Mouse (Mus musculus) urinary bladder, postnatal 10 days (tissue): ENCODE measurements around the gene Larp6.

Experiments used
- DNase-seq: peaks from one replicate; pipeline ENCODE4 v3.0.0; 2022; ENCODE audit warnings: low spot score

Gene Larp6

DNA sequence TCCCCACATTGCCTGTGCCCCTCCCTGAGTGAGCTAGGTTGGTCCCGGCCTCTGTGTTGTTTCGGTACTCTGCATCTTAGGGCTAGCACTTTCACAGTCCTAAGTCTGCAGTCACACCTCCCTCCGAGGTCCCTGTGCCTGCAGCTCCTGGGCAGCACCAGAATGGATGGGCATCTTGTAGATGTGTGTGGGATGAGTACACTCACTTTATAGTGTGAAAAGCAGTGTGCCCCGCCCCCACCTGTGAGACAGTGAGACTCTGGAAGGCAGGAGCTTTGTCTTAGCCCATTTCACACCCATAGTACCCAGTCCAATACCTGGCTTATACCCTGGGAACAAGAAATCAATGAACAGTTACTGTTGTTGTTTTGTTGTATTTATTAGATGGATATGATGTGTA is 2.5 kb downstream of the Larp6 start:
- no peak for DNase-seq

- no peak for DNase-seq
Measured at GRCm38 (mm10) chr9:60715828-60716227, 3.0 kb downstream of the Larp6 start.

GRCm38 (mm10) chr9:60718284-60718683 is 5.5 kb downstream of the Larp6 start:
- DNase-seq = no peak

DNA sequence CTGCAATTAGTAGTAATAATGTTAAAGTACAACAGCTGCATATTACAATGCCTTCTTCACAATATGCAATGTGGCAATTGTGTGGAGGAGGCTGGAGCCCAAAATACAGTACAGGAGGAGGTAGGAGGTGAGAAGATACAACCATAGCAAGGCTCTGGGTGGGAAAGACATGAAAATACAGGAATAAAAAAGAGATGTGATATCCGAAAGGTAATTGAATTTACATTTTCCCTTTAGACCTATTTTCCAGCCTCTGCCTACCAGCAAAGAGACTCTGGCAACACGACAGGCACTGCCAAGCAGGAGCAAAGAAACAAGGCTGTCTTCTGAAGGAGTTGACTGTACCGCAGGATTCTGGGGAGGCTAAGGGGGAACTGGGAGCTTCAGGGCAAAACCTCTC is 6.9 kb downstream of the Larp6 start:
- no peak for DNase-seq

DNA sequence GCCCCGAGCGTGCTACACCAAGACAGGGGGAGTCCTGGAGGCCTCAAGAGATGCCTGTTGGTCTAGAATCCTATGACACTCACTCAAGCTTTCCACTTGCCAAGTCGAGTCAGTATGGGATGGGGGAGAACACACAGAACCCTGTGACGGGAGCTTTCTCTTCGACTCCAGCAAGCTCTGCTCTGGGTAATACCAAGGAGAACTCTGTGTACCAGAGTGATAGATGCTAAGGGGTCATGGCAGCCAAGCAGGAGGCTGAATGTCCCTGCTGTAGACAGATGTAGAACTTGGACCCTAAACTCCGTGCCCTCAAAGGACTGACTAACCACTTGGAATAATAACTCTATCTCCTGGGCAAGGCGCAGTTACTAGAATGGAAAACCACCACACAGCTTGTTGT is 12.2 kb downstream of the Larp6 start:
- no peak for DNase-seq

GRCm38 (mm10) chr9:60734321-60734720 is 21.5 kb downstream of the Larp6 start:
- no peak for DNase-seq

DNA sequence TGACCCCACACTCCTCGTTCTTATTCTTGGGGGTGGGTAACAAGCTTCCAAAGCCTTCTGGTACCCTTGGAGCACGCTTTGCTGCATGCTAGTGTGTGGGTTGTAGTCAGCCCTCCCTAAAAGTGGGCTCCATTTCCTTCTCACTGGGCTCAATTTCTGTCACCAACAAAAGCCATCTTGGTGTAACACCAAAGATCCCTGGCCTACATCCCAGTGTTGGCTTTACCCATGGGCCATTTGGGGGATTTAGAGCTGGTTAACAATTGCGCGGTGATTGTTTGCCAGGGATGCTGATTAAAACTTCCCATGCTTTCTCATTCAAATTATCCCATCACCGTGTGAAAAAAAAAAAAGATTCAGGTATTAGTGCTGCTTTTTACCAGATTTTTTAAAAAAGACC is 26.3 kb downstream of the Larp6 start:
- no peak for DNase-seq

DNA sequence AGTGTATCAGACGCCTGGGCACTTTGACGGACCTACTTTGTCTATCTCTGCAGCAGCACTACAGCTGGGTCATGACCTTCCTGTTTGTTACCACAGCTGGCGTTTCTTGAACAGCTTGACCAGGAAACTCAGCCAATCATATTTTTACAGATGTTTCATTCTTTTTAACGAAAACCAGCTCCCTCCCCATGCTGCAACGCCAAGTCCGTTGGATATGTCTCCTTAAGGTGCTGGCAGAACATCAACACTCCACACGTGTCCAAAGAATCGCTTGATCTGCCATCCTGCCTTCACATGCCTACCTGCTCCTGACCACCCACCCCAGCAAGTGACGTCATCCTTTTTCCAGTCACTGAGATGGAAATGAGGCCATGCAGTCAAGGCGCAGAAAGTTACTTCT is 28.6 kb downstream of the Larp6 start:
- peak; percentile 7 for DNase-seq

DNA sequence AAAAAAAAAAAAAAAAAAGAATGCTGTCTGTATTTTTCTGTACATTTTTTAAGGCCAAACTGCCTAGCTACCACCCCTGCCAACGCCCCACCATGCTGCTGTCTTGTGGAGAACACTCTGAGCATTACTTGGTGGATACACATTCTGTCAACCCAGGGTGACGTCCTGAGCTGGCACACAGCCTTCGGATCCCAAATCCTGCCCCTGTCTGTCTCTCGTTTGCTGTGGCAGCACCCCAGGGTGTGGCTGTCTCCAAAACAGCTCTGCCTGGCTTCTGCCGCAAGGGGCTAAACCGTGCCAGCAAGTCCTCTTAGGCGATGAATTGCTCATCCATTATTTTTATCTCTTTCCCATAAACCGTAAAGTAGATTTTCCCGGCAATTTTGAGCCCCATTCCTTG is 29.7 kb downstream of the Larp6 start:
- DNase-seq = no peak

DNA sequence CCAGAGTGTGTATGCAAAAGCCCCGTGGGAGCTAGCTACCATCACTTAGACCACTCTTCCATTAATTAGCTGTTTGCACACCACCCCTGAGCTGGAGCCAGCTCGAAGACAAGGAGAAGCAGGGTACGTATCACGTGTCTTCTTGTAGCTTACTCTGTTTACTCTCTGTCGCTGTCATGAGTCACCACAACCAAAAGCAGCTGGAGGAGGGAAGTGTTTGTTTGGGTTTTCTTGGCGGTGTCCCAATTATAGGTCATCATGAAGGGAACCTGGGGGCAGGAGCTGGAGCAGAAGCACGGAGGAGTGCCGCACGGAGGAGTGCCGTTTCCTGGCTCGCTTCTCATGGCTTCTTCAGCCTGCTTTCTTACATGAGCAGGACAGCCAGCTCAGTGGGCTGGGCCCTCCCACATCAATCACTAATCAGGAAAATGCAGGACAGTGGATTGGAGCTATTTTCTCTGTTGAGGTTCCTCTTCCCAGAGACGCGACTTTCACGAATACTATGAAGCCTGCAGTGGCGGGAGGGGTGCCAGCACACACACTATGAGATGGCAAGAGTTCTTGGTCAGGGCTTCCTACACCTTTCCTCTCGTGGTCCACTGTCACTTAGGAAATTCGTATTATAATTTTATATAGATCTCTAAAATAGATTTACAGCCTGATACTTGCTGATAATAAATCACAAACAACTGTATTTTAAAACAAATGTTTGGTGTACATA is 30.6 kb downstream of the Larp6 start:
- DNase-seq = no peak

GRCm38 (mm10) chr9:60744171-60744969 is 31.6 kb downstream of the Larp6 start:
- DNase-seq = no peak

DNA sequence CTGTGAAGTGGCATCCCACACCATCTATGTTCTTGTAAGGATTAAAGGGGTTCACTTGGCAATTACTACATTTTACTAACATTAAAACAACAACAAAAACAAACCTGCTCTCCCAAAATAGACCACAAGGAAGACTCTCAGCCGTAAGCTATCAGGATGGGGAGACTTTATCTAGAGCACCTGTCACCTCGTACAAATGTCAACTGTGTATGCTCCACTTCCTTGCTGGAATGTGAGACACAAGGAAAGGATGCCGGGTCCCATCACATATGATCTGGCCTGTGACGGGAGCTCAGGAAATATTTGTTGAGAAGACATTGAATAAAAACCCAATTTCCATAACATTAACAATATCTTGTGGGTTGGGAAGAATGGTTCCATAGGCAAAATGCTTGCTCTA is 32.2 kb downstream of the Larp6 start:
- no peak for DNase-seq

GRCm38 (mm10) chr9:60746561-60746960 is 33.8 kb downstream of the Larp6 start:
- no peak for DNase-seq

- DNase-seq = no peak
Measured at GRCm38 (mm10) chr9:60747672-60748071, 34.9 kb downstream of the Larp6 start.

DNA sequence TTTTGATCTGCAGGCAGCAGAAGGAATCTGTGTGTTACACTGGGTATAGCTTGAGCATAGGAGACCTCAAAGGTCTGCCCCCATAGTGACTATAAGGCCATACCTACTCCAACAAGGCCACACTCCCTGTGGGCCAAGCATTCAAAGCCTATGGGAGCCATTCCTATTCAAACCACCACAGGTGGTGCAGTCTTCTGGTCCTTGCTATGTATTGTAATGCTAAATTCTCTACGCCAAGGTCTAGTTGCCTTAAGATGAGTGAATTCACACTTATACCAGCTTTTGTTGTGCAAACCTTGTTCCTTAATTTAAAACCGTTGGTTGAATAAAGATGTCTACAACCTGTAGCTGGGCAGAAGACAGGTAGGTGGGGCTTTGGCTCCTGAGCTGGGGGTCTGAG is 35.4 kb downstream of the Larp6 start:
- DNase-seq = no peak

- DNase-seq = no peak
Measured at GRCm38 (mm10) chr9:60749105-60749504, 36.3 kb downstream of the Larp6 start.

DNA sequence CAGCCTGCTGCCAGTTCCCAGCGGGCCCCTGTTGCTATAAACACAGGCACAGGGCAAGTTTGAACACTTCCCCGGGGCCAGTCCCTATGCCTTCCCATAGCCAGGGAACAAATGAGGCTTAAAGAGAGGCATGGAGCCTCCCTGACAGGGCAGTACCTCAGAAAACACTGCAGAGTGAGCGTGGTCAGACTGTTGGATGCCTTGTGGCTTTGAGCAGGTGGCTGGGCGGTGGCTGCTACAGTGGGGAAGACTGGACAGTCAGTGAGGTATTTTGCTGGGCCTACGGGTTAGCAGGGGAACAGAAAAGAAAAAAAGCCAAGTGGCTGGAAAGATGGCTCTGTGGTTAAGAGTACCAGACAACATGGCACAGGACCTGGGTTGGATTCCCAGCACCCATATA is 38.3 kb downstream of the Larp6 start:
- DNase-seq = no peak

- no peak for DNase-seq
Measured at GRCm38 (mm10) chr9:60751971-60752370, 39.2 kb downstream of the Larp6 start.

DNA sequence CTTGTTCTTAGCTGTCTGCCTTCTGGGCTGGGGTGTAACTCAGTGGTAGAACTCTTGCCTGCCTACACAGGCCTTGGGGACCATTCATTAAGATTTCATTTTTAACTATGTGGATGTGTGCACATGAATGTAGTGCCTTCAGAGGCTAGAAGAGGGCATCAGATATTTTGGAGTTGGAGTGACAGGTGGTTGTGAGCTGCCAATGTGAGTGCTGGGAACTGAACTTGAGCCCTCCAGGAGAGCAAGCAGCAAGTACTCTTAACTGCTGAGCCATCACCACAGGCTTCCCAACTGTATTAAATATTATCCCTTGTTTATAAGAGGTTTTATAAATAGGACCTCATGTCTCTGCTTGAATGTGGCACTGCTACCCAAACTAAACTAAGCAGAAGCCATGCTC is 39.8 kb downstream of the Larp6 start:
- no peak for DNase-seq

DNA sequence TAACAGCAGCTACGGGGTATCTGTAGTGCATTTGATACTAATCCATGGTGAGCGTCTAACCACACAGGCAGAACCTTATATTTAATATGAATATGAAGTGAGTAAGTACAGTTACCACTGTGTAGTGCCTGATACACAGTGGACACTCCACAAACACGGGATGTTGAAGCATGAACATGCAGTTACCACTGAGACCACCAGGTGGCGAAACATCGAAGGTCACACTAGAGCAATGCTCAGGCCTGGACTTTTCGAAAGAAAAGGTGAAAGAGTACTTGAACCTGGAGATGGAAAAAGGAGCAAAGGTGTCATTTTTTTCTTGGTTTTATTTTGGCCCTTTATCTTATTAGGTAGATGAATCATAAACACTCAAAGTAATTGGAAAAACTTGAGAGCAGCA is 43.5 kb downstream of the Larp6 start:
- no peak for DNase-seq

DNA sequence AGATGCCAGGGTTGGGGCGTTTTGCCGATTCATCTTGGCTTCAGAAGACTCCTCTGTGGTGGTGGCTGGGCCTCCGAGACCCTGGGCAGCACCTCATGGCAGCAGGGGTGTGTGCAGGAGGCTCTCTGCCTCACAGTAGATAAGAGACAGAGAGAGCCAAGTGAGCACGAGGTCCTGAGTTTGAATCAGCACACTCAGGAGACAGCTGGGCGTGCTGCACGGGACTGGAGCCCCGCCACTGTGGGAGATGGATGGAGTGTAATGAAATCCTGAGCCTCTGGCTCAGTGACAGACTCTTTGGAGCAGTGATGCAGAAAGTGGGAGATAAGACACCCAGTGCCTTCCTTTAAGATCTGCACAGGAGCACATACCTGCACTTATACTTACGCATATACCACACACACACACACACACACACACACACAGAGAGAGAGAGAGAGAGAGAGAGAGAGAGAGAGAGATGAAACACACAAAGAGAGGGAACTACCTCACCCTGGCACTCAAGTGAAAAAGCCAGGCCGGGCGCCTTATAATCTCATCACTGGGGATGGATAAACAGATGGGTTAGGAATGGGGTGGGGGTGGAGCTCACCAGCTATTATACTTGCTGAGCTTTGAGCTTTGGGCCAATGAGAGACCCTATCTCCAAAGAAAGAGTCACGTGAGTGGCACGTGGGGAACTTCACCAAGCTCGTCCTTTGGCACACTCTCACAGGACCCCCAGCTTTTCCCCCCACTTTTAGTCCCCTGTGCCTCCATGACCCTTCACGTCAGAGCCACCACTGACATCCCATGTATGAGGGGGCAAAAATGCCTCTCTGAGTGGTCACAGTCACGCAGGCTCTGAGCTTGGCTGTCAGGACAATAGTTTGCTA is 44.3 kb downstream of the Larp6 start:
- DNase-seq = no peak

DNA sequence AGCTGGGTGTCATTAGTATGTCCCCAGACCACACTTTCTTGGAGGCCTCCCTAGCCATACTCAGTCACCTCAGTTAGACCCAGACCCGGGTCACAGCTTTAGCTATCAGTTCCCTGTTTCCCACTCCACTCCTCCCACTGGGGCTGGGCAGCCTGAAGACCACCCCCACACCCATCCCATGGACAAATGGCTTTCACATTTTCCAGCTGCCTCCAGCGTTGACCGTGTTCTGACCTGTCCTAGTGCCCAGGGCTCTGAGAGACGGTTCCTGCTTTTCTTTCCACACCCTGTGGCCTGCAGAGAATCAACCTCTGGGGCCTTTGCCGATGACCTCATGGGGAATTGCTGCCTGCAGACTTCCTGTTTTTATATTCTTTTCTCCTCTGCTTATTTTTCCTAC is 45.0 kb downstream of the Larp6 start:
- DNase-seq = no peak
